Mouse (Mus musculus) layer of hippocampus, adult 18-20 months (tissue): ENCODE measurements around the gene Clstn3. TPM values are rescaled to one million over a fixed set of nuclear protein-coding genes. Genes with fewer than 3 reads are reported as not detected.
A peak's percentile ranks its signal among the peaks of the same experiment; 100 is the strongest.
"Not testable (repeated sequence)": the region's sequence is repeated elsewhere in the genome, so short reads cannot be mapped to it uniquely, and the experiment has no call there.

Experiments used
- DNase-seq, 2 experiments: peaks; one replicate each; pipeline ENCODE4 v3.0.0; 2022; ENCODE audit warnings: low spot score in 2 of 2
- total RNA-seq, 2 experiments: library from RNA; stranded (reverse); gene quantifications; 2 replicates each; pipeline ENCODE4 v1.2.3; 2021

The Clstn3 gene
- total RNA-seq, 2 experiments from 2014 or later: 269 to 293 TPM

DNA sequence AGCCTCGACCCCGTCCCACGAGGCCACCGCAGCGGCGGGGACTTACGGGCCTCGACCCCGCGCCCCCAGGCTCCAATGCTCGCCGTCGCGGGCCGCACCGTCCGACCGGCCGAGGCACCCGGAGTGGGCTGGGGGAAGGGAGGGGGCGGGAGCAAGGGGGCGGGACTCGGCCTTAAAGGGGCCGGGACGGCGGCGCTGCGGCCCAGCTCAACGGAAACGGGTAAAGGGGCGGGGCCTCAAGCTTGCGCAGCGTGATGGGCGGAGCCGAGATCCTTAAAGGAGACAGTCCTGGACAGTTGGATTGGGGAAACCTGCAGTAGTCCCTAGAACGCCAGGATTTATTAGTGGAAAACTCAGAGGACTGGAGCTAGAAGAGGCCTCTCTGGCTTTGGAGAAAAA lies 49.7 kb downstream of the Clstn3 start, which contains the start of gene Pex5:
TSS of gene Pex5 (minus strand) at position 141 of the 399 bp plus-strand sequence.
- peak; percentile 92 to 97 for DNase-seq

DNA sequence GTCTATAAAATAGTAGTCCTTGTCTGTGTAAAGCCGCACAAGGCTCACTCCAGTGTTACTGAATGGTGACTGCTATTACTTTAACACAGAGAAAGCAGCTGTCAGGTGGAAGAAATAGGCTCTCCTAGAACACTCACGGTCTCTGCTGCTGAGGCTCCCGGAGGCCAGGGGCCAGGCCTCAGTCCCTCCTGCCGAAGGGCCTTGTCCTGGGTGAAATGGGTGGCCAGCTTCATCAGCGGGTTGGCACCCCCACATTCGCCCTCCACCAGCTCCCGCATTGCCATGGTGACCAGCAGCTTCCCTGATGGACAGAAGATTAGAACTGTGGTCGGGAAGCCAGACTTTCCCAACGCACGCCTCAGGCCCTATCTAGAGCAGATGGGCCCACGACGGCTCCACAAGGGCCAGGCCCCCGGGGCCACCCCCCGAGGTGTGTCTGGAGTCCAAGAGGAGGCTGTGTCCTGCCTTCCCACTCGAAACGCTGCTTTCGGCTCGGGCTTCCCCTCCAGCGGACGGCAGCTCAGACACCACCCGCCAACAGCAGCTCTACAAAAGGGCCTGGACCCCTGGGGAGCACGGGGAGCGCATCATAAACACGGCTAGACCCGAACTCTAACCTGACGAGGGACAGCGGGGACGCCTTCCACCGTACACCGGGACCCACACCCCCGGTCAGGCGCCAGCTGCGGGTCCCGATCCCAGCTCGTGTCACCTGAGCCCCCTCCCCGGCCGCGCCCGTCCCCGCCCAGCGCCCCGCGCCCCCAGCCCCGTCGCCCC lies 50.3 kb downstream of the Clstn3 start:
- peak; percentile 23 to 48 for DNase-seq

DNA sequence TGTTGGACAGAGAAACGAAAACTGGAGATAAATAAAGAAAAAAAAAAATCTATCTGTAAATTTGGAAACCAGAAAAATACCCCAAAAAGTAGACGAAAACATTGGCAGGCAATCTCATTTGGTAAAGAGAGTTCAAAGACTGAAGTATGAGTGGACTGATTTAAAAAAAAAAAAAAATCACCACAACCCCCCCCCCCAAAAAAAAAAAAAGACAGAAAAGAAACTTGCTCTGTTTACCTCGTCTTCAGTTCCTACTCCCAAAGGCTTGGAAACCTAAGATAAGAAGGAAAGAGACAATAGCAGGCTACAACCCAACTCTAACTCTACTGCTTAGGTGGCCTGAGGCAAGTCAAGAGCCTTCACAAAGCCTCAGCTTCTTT lies 50.8 kb downstream of the Clstn3 start:
- DNase-seq: no peak

DNA sequence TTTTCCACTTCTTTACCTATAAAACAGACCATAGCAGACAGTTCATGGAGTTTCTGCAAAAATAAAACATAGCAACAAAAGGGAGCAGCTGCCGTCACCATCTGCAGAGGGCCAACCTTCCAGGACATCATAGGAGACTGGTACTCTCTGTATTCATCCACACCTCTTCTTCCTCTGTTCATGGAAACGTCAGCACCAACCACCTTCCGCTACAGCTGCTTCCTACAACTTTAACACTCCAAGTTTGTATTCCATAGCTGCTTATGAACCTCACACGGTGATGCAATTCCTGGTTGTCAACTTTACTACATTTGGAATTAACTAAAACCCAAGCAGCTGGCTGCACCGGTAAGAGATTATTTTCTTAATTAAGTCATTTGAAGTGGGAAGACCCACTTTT lies 56.2 kb downstream of the Clstn3 start:
- no peak for DNase-seq

DNA sequence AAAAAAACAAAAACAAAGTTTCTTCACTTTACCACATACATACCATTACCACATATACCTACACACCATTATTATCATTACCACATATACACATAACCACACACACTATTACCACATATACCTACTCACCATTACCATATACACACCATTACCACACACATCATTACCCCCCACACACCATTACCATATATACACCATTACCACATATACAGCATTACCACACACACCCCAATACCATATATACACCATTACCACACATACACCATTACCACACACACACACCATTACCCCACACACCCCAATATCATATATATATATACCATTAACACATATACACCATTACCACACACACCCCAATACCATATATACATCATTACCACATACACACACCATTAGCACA lies 57.4 kb downstream of the Clstn3 start:
- DNase-seq: no peak

DNA sequence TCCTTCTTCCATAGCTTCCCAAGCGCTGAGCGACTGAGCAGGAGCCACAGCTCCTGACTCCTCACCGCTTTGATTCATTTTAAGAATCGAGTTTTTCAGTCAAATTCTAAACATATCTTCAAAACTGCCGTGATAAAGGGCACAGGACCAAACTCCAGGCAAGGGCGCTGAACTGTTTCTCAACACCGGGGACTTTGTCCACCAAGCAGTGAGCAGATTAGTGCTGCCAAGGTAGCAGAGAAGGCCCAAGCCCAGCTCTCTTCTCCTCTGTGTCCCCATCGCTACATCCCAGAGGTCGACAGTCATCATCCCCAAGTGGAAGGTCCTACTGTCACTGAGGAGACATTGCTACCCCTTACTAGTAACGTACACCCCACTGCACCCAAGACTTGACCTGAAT lies 58.3 kb downstream of the Clstn3 start:
- no peak for DNase-seq

DNA sequence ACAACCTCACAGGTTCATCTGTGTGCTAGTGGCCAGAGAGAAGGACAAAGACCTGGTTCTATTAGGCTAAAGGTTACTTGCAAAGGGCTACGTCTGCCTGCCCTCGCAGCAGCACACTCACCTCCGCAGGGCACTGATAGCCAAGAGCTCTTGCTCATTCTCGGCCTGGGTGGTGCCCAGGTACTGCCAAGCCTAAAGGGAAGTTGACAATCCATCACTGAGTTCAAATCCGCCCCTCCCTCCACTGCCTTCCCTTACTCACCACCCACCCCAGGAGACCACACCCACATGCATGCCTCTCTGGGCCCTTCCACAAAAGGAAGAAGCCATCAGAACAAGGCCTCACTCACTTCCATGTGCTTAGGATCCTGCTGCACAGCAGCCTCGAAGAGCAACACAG lies 64.9 kb downstream of the Clstn3 start:
- no peak for DNase-seq

DNA sequence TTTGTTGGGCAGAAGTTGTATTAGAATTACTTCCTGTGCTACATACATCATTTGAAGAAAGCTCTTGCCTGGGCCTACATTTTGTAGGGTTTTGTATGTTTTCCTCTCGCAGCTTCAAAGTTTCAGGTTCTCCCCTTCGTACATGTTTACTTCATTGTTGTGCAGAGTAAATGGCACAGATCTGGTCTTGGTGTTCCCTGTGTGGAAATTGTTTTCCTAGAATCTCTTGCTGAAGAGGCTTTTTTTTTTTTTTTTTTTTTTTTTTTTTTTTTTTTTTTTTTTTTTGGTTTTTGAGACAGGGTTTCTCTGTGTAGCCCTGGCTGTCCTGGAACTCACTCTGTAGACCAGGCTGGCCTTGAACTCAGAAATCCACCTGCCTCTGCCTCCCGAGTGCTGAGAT lies 69.6 kb downstream of the Clstn3 start:
- DNase-seq: not testable (repeated sequence)

Other genes starting within 250 kb of the Clstn3 start
- gene Vmn2r27, start 232.9 kb downstream of the Clstn3 start, total RNA-seq: not detected
- gene Cd163, start 160.1 kb downstream of the Clstn3 start, total RNA-seq: 1 to 10 TPM; 1.7 to 2.2 TPM
- gene Pex5, start 49.7 kb downstream of the Clstn3 start, total RNA-seq: 10 to 100 TPM; 54.2 to 57.3 TPM
- gene C1rl, start 28.3 kb upstream of the Clstn3 start, total RNA-seq: under 1 TPM; 0.22 to 0.38 TPM
- gene C1ra, start 47.6 kb upstream of the Clstn3 start, total RNA-seq: 1 to 10 TPM; 1.2 TPM
- gene C1s1, start 77.6 kb upstream of the Clstn3 start, total RNA-seq: 1 to 10 TPM in 1 of 2 experiments, under 1 TPM in 1; 0.84 to 1.6 TPM
- gene C1rb, start 105.5 kb upstream of the Clstn3 start, total RNA-seq: under 1 TPM in 1 of 2 experiments, not detected in 1; 0.20 TPM
- under 1 TPM; 0.40 to 0.41 TPM for gene C1s2, start 171.3 kb upstream of the Clstn3 start, total RNA-seq
- gene Lpcat3, start 198.2 kb upstream of the Clstn3 start, total RNA-seq: 10 to 100 TPM; 25.2 to 29.2 TPM
- gene Emg1, start 247.4 kb upstream of the Clstn3 start, total RNA-seq: 10 to 100 TPM; 52.6 to 58.2 TPM
- 100 to 1,000 TPM; 115 to 123 TPM for gene Phb2, start 247.5 kb upstream of the Clstn3 start, total RNA-seq